Mouse (Mus musculus) liver, postnatal 0 days (tissue): ENCODE data around the gene Kat6b.

Experiments used
- CTCF ChIP-seq: sonication (generic); IDR thresholded peaks from 2 replicates; pipeline ENCODE4 v1.5.1; 2016; ENCODE audit warnings: antibody characterized with exemption, low read depth
- EP300 ChIP-seq: IDR thresholded peaks from 2 replicates; pipeline ENCODE4 v1.6.1; 2016; ENCODE audit warnings: antibody characterized with exemption, low read depth, mild to moderate bottlenecking

- peak; percentile 82 for TF ChIP-seq CTCF
- TF ChIP-seq EP300 = no peak
These were observed 197.5 kb downstream of the Kat6b start for GRCm38 (mm10) chr14:21678509-21679285.
